Mouse (Mus musculus) embryonic facial prominence, embryonic 15.5 days (tissue): ENCODE results near the gene St8sia6. TPM values are rescaled to one million over a fixed set of nuclear protein-coding genes. Genes with fewer than 3 reads are reported as not detected.
"Not testable (repeated sequence)": the region's sequence is repeated elsewhere in the genome, so short reads cannot be mapped to it uniquely, and the experiment has no call there.

Source experiments
- ATAC-seq: fragments of 200-750 bp; cut with Nextera tagmentation; 2 replicates; pipeline ENCODE4 v1.8.0; 2017; ENCODE audit warnings: low read depth, moderate TSS enrichment; ENCODE audit not compliant: insufficient number of reproducible peaks, low FRiP score, low TSS enrichment
- H3K27ac ChIP-seq: fragments of 300-500 bp; sonication (generic); replicated peaks from 2 replicates; pipeline ENCODE4 v1.5.1; 2015; ENCODE audit warnings: mild to moderate bottlenecking, inconsistent platforms
- H3K27me3 ChIP-seq: fragments of 300-500 bp; sonication (generic); 2 replicates; pipeline ENCODE4 v1.6.1; 2015; ENCODE audit warnings: inconsistent platforms
- H3K36me3 ChIP-seq: fragments of 300-500 bp; sonication (generic); 2 replicates; pipeline ENCODE4 v1.6.1; 2015; ENCODE audit warnings: mild to moderate bottlenecking, inconsistent platforms
- H3K4me1 ChIP-seq: fragments of 300-500 bp; sonication (generic); 2 replicates; pipeline ENCODE4 v1.6.1; 2015; ENCODE audit warnings: inconsistent platforms
- H3K4me2 ChIP-seq: fragments of 300-500 bp; sonication (generic); replicated peaks from 2 replicates; pipeline ENCODE4 v1.6.1; 2015; ENCODE audit warnings: mild to moderate bottlenecking, inconsistent platforms
- H3K4me3 ChIP-seq: fragments of 300-500 bp; sonication (generic); replicated peaks from 2 replicates; pipeline ENCODE4 v1.5.1; 2015; ENCODE audit warnings: mild to moderate bottlenecking, inconsistent platforms
- H3K9ac ChIP-seq: fragments of 300-500 bp; sonication (generic); 2 replicates; pipeline ENCODE4 v1.6.1; 2015; ENCODE audit warnings: inconsistent platforms
- H3K9me3 ChIP-seq: fragments of 300-500 bp; sonication (generic); replicated peaks from 2 replicates; pipeline ENCODE4 v1.6.1; 2016; ENCODE audit warnings: inconsistent platforms
- WGBS: fragments of 180-500 bp; shearing (Covaris S2); methylation state at CpG from one replicate; pipeline ENCODE4 v1.1.7; 2015; 5-methylcytosine and 5-hydroxymethylcytosine counted together
- polyA plus RNA-seq: library from polyadenylated mRNA; unstranded; fragments of >200 nt; fragmentation: Nextera tagmentation; extraction: Ambion mirVana; gene quantifications from 2 replicates; pipeline ENCODE4 v1.2.1, GENCODE M21; 2015

St8sia6 gene
- polyA plus RNA-seq, 1 experiment from 2014 or later: 2.5 TPM

DNA sequence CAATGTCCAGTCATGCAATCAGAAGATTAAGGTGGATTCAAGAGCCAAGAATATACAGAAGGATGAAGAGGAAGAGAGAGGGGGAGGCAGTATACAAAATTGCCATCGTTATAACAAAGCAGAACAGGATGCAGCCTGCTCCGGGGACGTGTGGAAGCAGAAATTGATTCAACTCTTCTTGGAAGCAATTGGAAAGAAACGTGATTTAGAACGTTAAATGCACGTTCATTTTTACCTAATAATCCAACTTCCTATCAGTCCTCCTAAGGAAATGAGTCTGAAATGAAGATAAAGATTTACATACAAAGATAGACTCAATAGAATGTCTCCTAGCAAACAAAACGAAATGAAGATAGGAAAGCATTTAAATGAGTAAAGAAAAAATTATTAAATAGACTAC lies 2.3 kb downstream of the St8sia6 start:
- H3K9ac ChIP-seq: no peak overlapping the region
- no peak overlapping the region for H3K4me3 ChIP-seq
- WGBS: 52% methylated on average over 7 of the region's 7 CpGs
- peaks cover 42% of the 10 kb centered on the region for H3K27me3 ChIP-seq
- no peaks in the 10 kb centered on the region for H3K9me3 ChIP-seq
- H3K4me2 ChIP-seq: no peak overlapping the region
- ATAC-seq: no peak
- H3K4me1 ChIP-seq: peaks cover 13% of the 10 kb centered on the region
- no peak overlapping the region for H3K27ac ChIP-seq
- H3K36me3 ChIP-seq: no peaks in the 10 kb centered on the region

GRCm38 (mm10) chr2:13789365-13789764 lies 4.5 kb downstream of the St8sia6 start:
- Histone ChIP-seq H3K9ac (no peak overlapping the region), H3K9me3 (no peaks in the 10 kb centered on the region), H3K27me3 (peaks cover 32% of the 10 kb centered on the region), H3K4me2 (no peak overlapping the region), H3K4me3 (no peak overlapping the region), H3K4me1 (peaks cover 13% of the 10 kb centered on the region), H3K36me3 (no peaks in the 10 kb centered on the region), H3K27ac (no peak overlapping the region)
- no peak for ATAC-seq
- WGBS: 36% methylated on average over 1 of the region's 1 CpGs

- ATAC-seq: no peak
- 63% methylated on average over 1 of the region's 1 CpGs for WGBS
- Histone ChIP-seq H3K4me3 (no peak overlapping the region), H3K4me2 (no peak overlapping the region), H3K9me3 (no peaks in the 10 kb centered on the region), H3K4me1 (no peaks in the 10 kb centered on the region), H3K27ac (no peak overlapping the region), H3K9ac (no peak overlapping the region), H3K36me3 (no peaks in the 10 kb centered on the region), H3K27me3 (peaks cover 11% of the 10 kb centered on the region; the same call in 1 of the 2 replicates)
Measured at GRCm38 (mm10) chr2:13786577-13787168, 7.2 kb downstream of the St8sia6 start.

- H3K36me3 ChIP-seq, H3K27me3 ChIP-seq, H3K9me3 ChIP-seq, H3K4me2 ChIP-seq, ATAC-seq, H3K4me1 ChIP-seq, H3K27ac ChIP-seq, H3K4me3 ChIP-seq, H3K9ac ChIP-seq: not testable (repeated sequence)
- WGBS: 76% methylated on average over 3 of the region's 3 CpGs
Measured at GRCm38 (mm10) chr2:13785992-13786391, 7.9 kb downstream of the St8sia6 start.

DNA sequence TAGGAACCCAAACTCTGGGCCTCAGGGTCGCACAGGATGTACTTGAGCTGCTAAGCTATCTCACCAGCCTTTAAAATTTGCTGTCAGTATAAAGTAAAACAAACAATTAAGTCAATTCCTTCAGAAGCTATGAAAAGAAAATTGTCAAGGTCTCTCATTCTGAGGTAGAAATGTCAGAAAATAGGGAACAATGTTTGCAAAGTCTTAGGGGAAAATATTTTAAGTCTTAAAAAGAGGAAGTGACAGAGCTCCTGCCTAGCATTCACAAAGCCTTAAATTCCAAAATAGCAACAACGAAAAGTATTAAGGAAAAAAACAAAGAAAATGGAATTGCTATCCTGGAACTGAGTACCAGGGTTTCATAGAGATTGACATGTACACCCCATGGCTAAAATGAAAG lies 8.6 kb downstream of the St8sia6 start:
- no peak for ATAC-seq
- WGBS: 78% methylated on average over 2 of the region's 2 CpGs
- Histone ChIP-seq H3K4me3 (no peak overlapping the region), H3K36me3 (no peaks in the 10 kb centered on the region), H3K4me1 (no peaks in the 10 kb centered on the region), H3K9me3 (no peaks in the 10 kb centered on the region), H3K27me3 (0 out of 2 replicates have a peak, but pooled peaks cover under 1% of the 10 kb centered on the region), H3K4me2 (no peak overlapping the region), H3K9ac (no peak overlapping the region), H3K27ac (no peak overlapping the region)

GRCm38 (mm10) chr2:13784448-13784847 lies 9.4 kb downstream of the St8sia6 start:
- no peaks in the 10 kb centered on the region for H3K4me1 ChIP-seq
- H3K4me2 ChIP-seq: no peak overlapping the region
- no peaks in the 10 kb centered on the region for H3K27me3 ChIP-seq
- no peaks in the 10 kb centered on the region for H3K36me3 ChIP-seq
- WGBS: 58% methylated on average over 1 of the region's 1 CpGs
- H3K4me3 ChIP-seq: no peak overlapping the region
- H3K9ac ChIP-seq: no peak overlapping the region
- no peak overlapping the region for H3K27ac ChIP-seq
- H3K9me3 ChIP-seq: no peaks in the 10 kb centered on the region
- ATAC-seq: no peak

GRCm38 (mm10) chr2:13777032-13777431 lies 16.8 kb downstream of the St8sia6 start:
- Histone ChIP-seq H3K4me1 (no peaks in the 10 kb centered on the region), H3K36me3 (no peaks in the 10 kb centered on the region), H3K4me3 (no peak overlapping the region), H3K27ac (no peak overlapping the region), H3K9ac (no peak overlapping the region), H3K4me2 (no peak overlapping the region), H3K27me3 (no peaks in the 10 kb centered on the region), H3K9me3 (no peaks in the 10 kb centered on the region)
- ATAC-seq: no peak

DNA sequence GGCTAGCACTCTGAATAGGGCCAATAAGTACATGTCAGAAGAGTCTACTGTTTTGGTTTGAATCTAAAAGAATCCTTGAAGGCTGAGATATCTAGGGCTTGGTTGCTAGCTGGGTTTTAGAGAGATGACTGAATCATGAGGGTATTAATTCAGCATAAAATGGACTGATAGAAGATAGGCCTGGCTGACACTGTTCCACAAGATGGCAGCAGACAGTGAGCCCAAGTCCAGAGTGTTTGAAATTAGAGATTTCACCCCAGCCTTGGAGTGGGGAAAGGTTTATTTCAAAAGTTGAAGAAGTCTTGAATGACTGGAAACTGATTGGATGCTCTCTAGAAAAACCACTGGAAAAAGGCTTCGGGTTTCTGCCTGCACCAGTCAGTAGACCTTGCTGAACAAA lies 17.4 kb downstream of the St8sia6 start:
- ATAC-seq: no peak
- Histone ChIP-seq H3K4me3 (no peak overlapping the region), H3K9me3 (no peaks in the 10 kb centered on the region), H3K9ac (no peak overlapping the region), H3K27ac (no peak overlapping the region), H3K36me3 (no peaks in the 10 kb centered on the region), H3K27me3 (no peaks in the 10 kb centered on the region), H3K4me2 (no peak overlapping the region), H3K4me1 (no peaks in the 10 kb centered on the region)
- WGBS: 63% methylated on average over 1 of the region's 1 CpGs

DNA sequence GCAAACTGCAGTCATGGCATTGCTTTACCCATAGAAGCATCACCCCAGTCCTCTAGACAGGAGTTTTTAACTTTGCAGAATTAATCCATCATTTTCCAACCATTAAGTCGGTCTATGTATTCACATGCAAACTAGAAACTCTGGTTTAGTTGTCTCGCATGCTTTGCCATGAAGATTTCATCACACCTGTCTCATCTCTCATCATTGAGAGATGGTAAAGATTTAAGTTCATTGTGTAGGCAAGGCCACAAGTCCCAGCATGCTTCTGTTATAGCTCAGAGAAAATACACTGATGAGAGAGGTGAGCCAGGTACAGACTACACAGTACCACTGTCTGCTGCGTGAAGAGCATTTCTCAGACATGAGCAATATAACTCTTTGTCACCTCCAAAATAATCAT lies 18.8 kb downstream of the St8sia6 start:
- H3K36me3 ChIP-seq: no peaks in the 10 kb centered on the region
- 70% methylated on average over 3 of the region's 3 CpGs for WGBS
- no peak overlapping the region for H3K4me2 ChIP-seq
- no peak overlapping the region for H3K4me3 ChIP-seq
- H3K4me1 ChIP-seq: no peaks in the 10 kb centered on the region
- no peaks in the 10 kb centered on the region for H3K27me3 ChIP-seq
- H3K9me3 ChIP-seq: no peaks in the 10 kb centered on the region
- H3K9ac ChIP-seq: no peak overlapping the region
- H3K27ac ChIP-seq: no peak overlapping the region
- 0 out of 2 replicates have a peak, but pooled peaks have one; percentile 39 for ATAC-seq

DNA sequence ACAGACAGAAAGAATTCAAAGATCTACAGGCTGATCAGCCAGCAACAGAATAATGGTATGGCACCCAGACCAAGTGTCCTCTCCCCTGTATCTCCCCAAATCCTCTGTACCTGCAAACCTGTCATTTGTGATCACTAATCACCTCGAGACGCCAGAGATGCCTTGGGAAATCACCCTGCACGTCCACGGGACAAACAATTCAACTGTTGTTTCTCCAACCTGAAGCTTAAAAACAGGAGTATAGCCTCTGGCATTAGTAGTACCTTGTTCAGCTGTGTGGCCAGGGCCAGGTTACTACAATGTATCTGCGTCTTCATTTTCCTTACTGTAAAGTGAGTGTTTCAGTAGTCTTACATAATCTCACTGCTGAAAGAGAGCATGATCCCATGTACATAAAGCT lies 25.3 kb downstream of the St8sia6 start:
- H3K9me3 ChIP-seq: no peaks in the 10 kb centered on the region
- no peak overlapping the region for H3K4me3 ChIP-seq
- H3K4me2 ChIP-seq: no peak overlapping the region
- no peak for ATAC-seq
- H3K27me3 ChIP-seq: no peaks in the 10 kb centered on the region
- H3K27ac ChIP-seq: no peak overlapping the region
- H3K4me1 ChIP-seq: no peaks in the 10 kb centered on the region
- 59% methylated on average over 5 of the region's 5 CpGs for WGBS
- H3K36me3 ChIP-seq: no peaks in the 10 kb centered on the region
- H3K9ac ChIP-seq: no peak overlapping the region

DNA sequence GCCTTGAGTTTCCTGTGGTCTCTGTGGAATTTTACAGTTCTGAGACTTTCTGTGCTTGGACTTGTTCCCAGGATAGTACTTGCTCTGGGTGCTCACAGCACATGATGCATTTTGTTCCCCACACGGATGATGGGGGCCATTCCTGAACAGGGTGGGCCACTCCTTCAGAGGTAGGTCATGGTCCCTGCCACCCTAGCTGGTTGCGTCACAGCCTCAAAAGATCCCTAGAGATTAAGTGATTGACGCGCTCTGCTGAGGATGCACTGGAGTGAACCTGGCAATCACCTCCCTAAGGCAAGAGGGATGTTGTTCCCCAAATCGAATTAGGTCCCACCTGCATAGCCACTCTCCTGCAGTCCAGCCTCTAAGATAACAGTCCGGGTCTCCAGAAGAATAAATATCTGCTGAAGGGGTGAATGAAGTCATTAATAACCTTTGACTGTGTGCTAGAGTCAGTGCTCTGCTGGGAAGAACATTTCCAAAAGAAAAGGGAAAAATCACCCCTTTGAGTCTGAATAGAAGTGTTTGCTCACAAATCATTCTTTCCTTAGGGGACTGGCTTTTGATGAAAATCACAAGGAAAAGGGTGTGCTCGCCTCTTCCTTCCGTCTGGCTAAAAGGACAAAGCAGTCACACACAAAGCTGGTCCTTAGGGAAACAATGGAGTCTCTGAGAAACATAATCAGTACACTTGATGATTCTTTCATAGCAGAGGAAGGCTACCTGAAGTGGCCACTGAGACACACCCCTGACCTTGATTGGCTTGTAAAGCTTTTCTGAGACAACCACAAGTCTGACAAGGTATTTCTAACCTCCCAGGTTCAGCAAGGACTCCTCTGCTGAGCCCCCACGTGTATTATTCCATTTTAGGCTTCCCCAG lies 26.1 kb downstream of the St8sia6 start:
- Histone ChIP-seq H3K4me2 (no peak overlapping the region), H3K36me3 (no peaks in the 10 kb centered on the region), H3K9me3 (no peaks in the 10 kb centered on the region), H3K27ac (no peak overlapping the region), H3K4me1 (no peaks in the 10 kb centered on the region), H3K9ac (no peak overlapping the region), H3K4me3 (no peak overlapping the region), H3K27me3 (no peaks in the 10 kb centered on the region)
- 0 out of 2 replicates have a peak, but pooled peaks have one; percentile 57 for ATAC-seq
- WGBS: 56% methylated on average over 9 of the region's 9 CpGs

GRCm38 (mm10) chr2:13760366-13760765 lies 33.5 kb downstream of the St8sia6 start:
- ATAC-seq: no peak
- Histone ChIP-seq H3K27ac (no peak overlapping the region), H3K36me3 (no peaks in the 10 kb centered on the region), H3K4me2 (no peak overlapping the region), H3K27me3 (no peaks in the 10 kb centered on the region), H3K4me3 (no peak overlapping the region), H3K4me1 (no peaks in the 10 kb centered on the region), H3K9ac (no peak overlapping the region), H3K9me3 (no peaks in the 10 kb centered on the region)
